Mouse (Mus musculus) limb, embryonic 13.5 days (tissue): ENCODE measurements around the gene Hspa8. TPM values are rescaled to one million over a fixed set of nuclear protein-coding genes. Genes with fewer than 3 reads are reported as not detected.
"Not testable (repeated sequence)": the region's sequence is repeated elsewhere in the genome, so short reads cannot be mapped to it uniquely, and the experiment has no call there.

ENCODE experiments used
- ATAC-seq: fragments of 200-750 bp; cut with Nextera tagmentation; 2 replicates; pipeline ENCODE4 v1.8.0; 2017; ENCODE audit warnings: low read depth, moderate number of reproducible peaks, moderate TSS enrichment; ENCODE audit not compliant: low FRiP score
- H3K27ac ChIP-seq: fragments of 300-500 bp; sonication (generic); 2 replicates; pipeline ENCODE4 v1.5.1; 2015; ENCODE audit warnings: inconsistent platforms, mild to moderate bottlenecking, moderate library complexity
- H3K27me3 ChIP-seq: fragments of 300-500 bp; sonication (generic); 2 replicates; pipeline ENCODE4 v1.6.1; 2015; ENCODE audit warnings: mild to moderate bottlenecking, inconsistent platforms
- H3K36me3 ChIP-seq: fragments of 300-500 bp; sonication (generic); 2 replicates; pipeline ENCODE4 v1.6.1; 2015; ENCODE audit warnings: inconsistent platforms, mild to moderate bottlenecking, moderate library complexity
- H3K4me1 ChIP-seq: fragments of 300-500 bp; sonication (generic); 2 replicates; pipeline ENCODE4 v1.6.1; 2015; ENCODE audit warnings: inconsistent platforms
- H3K4me2 ChIP-seq: fragments of 300-500 bp; sonication (generic); replicated peaks from 2 replicates; pipeline ENCODE4 v1.6.1; 2015; ENCODE audit warnings: inconsistent platforms, mild to moderate bottlenecking, moderate library complexity
- H3K4me3 ChIP-seq: fragments of 300-500 bp; sonication (generic); 2 replicates; pipeline ENCODE4 v1.5.1; 2015; ENCODE audit warnings: moderate library complexity, mild to moderate bottlenecking, inconsistent platforms
- H3K9ac ChIP-seq: fragments of 300-500 bp; sonication (generic); 2 replicates; pipeline ENCODE4 v1.6.1; 2015; ENCODE audit warnings: mild to moderate bottlenecking, inconsistent platforms
- H3K9me3 ChIP-seq: fragments of 300-500 bp; sonication (generic); 2 replicates; pipeline ENCODE4 v1.6.1; 2016; ENCODE audit warnings: inconsistent platforms
- WGBS: fragments of 180-500 bp; shearing (Covaris S2); methylation state at CpG from one replicate; pipeline ENCODE4 v1.1.7; 2015; 5-methylcytosine and 5-hydroxymethylcytosine counted together
- polyA plus RNA-seq: library from polyadenylated mRNA; unstranded; fragments of >200 nt; fragmentation: Nextera tagmentation; extraction: Ambion mirVana; gene quantifications from 2 replicates; pipeline ENCODE4 v1.2.1, GENCODE M21; 2015

The Hspa8 gene
- polyA plus RNA-seq, 1 experiment from 2014 or later, result 2,567 TPM

DNA sequence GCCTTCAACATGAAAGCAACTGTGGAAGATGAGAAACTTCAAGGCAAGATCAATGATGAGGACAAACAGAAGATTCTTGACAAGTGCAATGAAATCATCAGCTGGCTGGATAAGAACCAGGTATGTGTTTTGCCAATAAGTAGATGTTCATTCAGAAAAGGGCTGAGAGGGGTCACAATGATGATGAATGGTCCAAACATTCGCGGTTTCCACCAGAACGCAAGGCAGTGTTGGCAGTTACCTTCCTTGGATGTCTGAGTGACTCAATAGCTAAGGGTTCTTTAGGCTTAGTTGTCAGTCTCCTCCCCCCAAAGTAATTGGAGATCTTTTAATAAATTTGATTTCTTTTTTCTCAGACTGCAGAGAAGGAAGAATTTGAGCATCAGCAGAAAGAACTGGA lies 3.8 kb downstream of the Hspa8 start:
- H3K4me3 ChIP-seq, H3K27me3 ChIP-seq, H3K9me3 ChIP-seq, H3K9ac ChIP-seq, H3K27ac ChIP-seq, ATAC-seq: not testable (repeated sequence)
- Histone ChIP-seq H3K4me2 (peak overlapping the region; percentile 57), H3K4me1 (peaks cover 45% of the 10 kb centered on the region), H3K36me3 (peaks cover 35% of the 10 kb centered on the region)
- WGBS, result 60% methylated on average over 3 of the region's 3 CpGs

DNA sequence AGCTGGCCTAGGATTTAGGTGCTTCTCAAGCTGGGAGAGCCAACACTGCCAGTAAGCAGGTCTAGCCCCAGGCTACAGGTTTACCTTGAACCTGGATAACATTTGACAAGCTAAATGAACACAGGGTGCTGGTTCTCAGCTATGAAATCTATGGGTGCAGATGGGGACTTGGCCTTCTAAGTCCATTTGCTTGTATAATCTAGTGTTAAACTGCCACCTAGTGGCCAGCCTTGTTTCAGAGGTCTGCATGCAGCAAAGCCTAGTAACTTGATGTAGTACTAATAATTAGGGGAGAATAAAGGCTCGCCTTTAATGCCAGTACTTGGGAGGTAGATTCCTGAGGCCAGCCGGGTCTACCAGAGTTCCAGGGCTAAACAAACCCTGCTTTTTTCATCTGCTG lies 4.5 kb downstream of the Hspa8 start:
- Histone ChIP-seq H3K27me3 (no peaks in the 10 kb centered on the region), H3K4me3 (no peak overlapping the region), H3K4me1 (peaks cover 45% of the 10 kb centered on the region), H3K9ac (no peak overlapping the region), H3K36me3 (peaks cover 39% of the 10 kb centered on the region), H3K4me2 (peak overlapping the region; percentile 57), H3K9me3 (no peaks in the 10 kb centered on the region), H3K27ac (no peak overlapping the region)
- WGBS, result 22% methylated on average over 2 of the region's 2 CpGs
- no peak for ATAC-seq

DNA sequence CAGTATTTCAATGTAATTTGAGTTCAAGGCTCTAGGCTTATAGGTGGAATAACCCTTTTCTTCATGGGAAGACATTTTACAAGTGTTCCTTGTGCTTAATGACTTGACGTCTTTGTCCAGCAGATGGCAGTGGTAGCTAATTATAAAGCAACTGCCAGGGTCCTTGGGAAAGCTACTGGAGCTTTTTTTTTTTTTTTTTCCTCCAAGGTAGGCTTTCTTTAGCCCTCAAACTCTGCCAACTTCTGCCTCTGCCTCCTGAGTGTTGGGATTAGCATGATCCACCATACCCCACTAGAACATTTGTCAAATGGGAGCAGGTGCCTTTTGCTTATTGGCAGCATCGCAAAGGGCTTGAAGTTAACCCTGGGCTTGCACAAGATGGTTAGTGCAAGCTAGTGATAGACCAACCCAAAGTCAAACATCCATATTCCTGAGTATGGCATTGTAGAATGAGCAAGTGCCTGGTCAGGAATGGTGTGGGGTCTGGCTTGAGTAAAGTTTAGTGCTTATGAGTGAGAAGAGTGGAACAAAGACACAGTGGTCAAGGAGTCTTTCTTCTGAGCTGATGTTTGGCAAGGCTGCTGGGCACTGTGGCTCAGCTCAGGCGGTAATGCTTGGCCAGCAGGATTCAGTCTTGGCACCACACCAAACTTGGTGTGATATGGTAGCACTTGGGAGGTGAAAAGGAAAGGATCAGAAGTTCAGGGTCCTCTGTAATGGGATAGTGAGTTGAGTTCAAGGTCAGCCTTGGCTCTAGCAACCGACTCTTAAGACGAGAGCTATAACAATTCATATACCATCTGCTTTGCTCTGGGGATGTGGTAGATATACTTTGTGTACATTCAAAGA lies 5.9 kb downstream of the Hspa8 start:
- no peaks in the 10 kb centered on the region for H3K9me3 ChIP-seq
- ATAC-seq, result peak; percentile 33; the same call in 1 of the 2 replicates
- H3K4me1 ChIP-seq, result peaks cover 45% of the 10 kb centered on the region
- peak overlapping the region; percentile 63; the same call in 1 of the 2 replicates for H3K27ac ChIP-seq
- H3K27me3 ChIP-seq, result no peaks in the 10 kb centered on the region
- no peak overlapping the region for H3K4me3 ChIP-seq
- 0 out of 2 replicates have a peak overlapping the region, but pooled peaks have one; percentile 4 for H3K4me2 ChIP-seq
- 30% methylated on average over 5 of the region's 5 CpGs for WGBS
- no peak overlapping the region for H3K9ac ChIP-seq
- peaks cover 42% of the 10 kb centered on the region for H3K36me3 ChIP-seq

DNA sequence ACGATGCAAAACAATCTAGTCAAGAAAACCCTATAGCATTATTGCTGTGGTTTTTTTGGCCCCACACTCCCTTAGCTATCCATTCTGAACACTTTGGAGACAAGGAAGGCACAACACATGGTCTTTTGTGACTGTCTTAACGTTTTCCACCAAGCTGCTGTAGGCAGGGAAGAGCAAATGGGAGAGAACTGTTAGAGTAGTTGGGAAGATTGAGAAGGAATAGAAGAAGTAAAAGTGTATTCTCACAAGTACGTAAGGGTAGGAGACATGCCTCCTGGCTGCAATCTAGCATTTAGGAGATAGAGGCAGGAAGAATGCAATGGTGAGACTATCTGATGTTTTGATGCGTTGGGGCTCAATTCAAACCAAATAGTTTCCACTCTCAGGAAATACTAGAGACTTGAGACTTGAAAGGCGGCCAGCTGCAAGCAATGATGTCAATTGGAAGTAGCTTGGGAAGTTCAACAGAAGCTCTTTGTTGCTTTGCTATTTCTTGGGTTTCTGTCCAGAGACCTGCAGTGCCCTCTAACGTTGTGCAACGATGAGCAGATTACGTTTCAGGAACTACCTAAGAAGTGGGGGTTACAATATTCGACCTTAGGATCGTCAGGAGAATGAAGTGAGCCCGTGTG lies 6.6 kb downstream of the Hspa8 start:
- Histone ChIP-seq H3K27me3 (no peaks in the 10 kb centered on the region), H3K4me1 (peaks cover 45% of the 10 kb centered on the region), H3K36me3 (peaks cover 42% of the 10 kb centered on the region), H3K4me3 (no peak overlapping the region), H3K9me3 (no peaks in the 10 kb centered on the region), H3K27ac (peak overlapping the region; percentile 63; the same call in 1 of the 2 replicates), H3K9ac (no peak overlapping the region), H3K4me2 (no peak overlapping the region)
- ATAC-seq, result no peak
- 23% methylated on average over 11 of the region's 11 CpGs for WGBS

- no peak for ATAC-seq
- Histone ChIP-seq H3K36me3 (peaks cover 45% of the 10 kb centered on the region), H3K4me2 (no peak overlapping the region), H3K9me3 (no peaks in the 10 kb centered on the region), H3K27ac (peak overlapping the region; percentile 63; the same call in 1 of the 2 replicates), H3K9ac (no peak overlapping the region), H3K27me3 (no peaks in the 10 kb centered on the region), H3K4me1 (peaks cover 41% of the 10 kb centered on the region), H3K4me3 (no peak overlapping the region)
- 41% methylated on average over 16 of the region's 16 CpGs for WGBS
These were observed 7.5 kb downstream of the Hspa8 start for GRCm38 (mm10) chr9:40808061-40808906.

DNA sequence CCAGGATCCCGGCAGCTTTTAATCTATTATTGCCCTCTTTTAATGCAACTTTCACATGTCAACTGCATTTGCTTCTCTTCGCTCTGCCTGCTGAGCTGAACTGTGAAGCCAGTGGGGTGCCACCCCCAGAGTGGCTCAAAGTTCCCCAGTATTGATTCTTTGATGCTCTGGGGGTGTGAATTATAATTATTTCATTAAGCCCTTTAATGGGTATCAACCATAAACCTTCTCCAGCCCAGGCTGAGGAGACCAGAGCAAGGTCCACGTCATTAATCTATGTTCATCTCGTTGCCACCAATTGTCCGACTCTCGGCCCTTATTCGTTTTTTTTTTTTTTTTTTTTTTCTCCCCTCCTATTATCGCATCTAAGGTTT lies 8.1 kb downstream of the Hspa8 start:
- no peak overlapping the region for H3K9ac ChIP-seq
- H3K4me1 ChIP-seq, result peaks cover 35% of the 10 kb centered on the region
- peaks cover 40% of the 10 kb centered on the region for H3K36me3 ChIP-seq
- no peak overlapping the region for H3K4me3 ChIP-seq
- H3K27me3 ChIP-seq, result no peaks in the 10 kb centered on the region
- H3K27ac ChIP-seq, result no peak overlapping the region
- 50% methylated on average over 8 of the region's 8 CpGs for WGBS
- H3K9me3 ChIP-seq, result no peaks in the 10 kb centered on the region
- ATAC-seq, result no peak
- no peak overlapping the region for H3K4me2 ChIP-seq

DNA sequence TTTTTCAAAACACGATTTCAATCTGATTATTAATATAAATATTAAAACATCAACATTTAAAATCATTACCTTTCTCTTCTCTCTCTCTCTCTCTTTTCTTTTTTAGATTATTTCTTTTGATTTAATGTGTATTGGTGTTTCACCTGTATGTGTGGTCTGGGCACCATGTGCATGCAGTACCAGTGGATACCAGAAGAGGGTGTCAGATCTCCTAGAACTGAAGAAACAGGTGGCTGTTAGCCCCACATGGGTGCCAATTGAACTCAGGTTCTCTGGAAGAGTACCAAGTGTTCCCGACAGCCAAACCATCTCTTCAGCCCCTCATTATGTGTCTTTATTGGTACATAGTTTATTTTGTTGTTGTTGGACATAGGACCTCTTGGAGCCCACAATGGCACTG lies 11.1 kb downstream of the Hspa8 start:
- H3K27ac ChIP-seq, result no peak overlapping the region
- H3K4me2 ChIP-seq, result no peak overlapping the region
- no peak overlapping the region for H3K9ac ChIP-seq
- H3K9me3 ChIP-seq, result no peaks in the 10 kb centered on the region
- 46% methylated on average over 2 of the region's 2 CpGs for WGBS
- H3K36me3 ChIP-seq, result peaks cover 12% of the 10 kb centered on the region
- no peak for ATAC-seq
- H3K4me3 ChIP-seq, result no peak overlapping the region
- no peaks in the 10 kb centered on the region for H3K27me3 ChIP-seq
- peaks cover 12% of the 10 kb centered on the region for H3K4me1 ChIP-seq

GRCm38 (mm10) chr9:40814060-40814459 lies 13.3 kb downstream of the Hspa8 start:
- ATAC-seq, result no peak
- WGBS, result 88% methylated on average over 7 of the region's 7 CpGs
- H3K4me2 ChIP-seq, result no peak overlapping the region

DNA sequence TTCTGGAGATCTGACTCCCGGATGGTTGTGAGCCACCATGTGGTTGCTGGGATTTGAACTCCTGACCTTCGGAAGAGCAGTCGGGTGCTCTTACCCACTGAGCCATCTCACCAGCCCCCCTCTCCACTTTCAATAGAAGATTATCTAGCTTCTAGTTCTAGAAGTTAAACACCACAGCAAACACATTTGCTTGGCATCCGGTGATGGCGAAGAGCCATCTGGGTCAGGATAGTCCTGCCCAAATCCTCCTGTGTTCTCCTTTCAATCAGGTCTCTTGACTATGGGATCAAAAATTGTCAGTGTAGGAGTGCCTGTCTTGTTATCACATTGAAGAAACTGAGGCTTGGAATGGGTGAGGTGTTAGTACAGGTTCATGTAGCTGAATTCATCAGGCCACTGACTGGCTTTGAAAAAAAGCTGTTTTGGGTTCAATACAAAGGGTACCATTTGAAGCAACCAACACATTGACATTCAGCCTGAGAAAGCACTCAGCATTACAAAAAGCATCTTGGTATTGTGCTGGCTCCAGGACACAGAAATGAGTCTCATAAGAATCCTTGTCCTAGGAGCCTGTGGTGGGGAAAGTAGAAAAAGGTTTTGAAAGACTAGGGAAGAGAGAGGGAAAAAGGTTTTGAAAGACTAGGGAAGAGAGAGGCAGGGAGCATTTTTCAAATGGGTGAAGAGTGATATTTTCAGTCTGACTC lies 16.7 kb downstream of the Hspa8 start:
- no peak overlapping the region for H3K4me2 ChIP-seq
- no peak overlapping the region for H3K27ac ChIP-seq
- no peaks in the 10 kb centered on the region for H3K9me3 ChIP-seq
- 90% methylated on average over 5 of the region's 5 CpGs for WGBS
- 0 out of 2 replicates have a peak, but pooled peaks cover 3% of the 10 kb centered on the region for H3K36me3 ChIP-seq
- no peak overlapping the region for H3K9ac ChIP-seq
- H3K4me3 ChIP-seq, result no peak overlapping the region
- no peaks in the 10 kb centered on the region for H3K27me3 ChIP-seq
- no peak for ATAC-seq
- no peaks in the 10 kb centered on the region for H3K4me1 ChIP-seq

More at GRCm38 (mm10) chr9:40814060-40814459, 13.3 kb downstream of the Hspa8 start:
- H3K9me3 ChIP-seq, result no peaks in the 10 kb centered on the region
- H3K4me3 ChIP-seq, result no peak overlapping the region
- H3K27ac ChIP-seq, result no peak overlapping the region
- no peaks in the 10 kb centered on the region for H3K4me1 ChIP-seq
- peaks cover 11% of the 10 kb centered on the region; the same call in 1 of the 2 replicates for H3K36me3 ChIP-seq
- H3K9ac ChIP-seq, result no peak overlapping the region
- no peaks in the 10 kb centered on the region for H3K27me3 ChIP-seq

DNA sequence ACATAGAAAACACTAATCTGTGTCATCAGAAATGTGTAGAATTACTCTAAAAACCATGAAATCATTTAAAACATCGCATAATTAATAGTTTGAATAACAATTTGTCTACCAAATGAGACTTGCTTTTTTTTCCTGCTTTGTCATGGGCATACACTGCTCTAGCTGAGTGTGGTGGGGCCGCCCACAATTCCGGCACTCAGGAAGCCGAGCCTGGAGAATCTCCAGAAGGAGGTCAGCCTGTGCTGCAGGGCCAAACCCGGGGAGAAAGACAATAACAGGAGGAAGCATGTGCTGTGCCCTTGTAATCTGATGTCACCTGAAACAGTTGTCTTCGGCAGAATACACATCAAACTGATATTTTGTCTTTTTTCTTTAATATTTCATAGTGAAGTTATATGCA lies 24.8 kb downstream of the Hspa8 start:
- Histone ChIP-seq H3K4me3 (no peak overlapping the region), H3K27ac (no peak overlapping the region), H3K9ac (no peak overlapping the region), H3K9me3 (no peaks in the 10 kb centered on the region), H3K36me3 (no peaks in the 10 kb centered on the region), H3K4me1 (no peaks in the 10 kb centered on the region; the same call in 1 of the 2 replicates), H3K4me2 (no peak overlapping the region), H3K27me3 (0 out of 2 replicates have a peak, but pooled peaks cover 2% of the 10 kb centered on the region)
- 50% methylated on average over 6 of the region's 6 CpGs for WGBS
- no peak for ATAC-seq

GRCm38 (mm10) chr9:40827366-40827765 lies 26.6 kb downstream of the Hspa8 start:
- no peak for ATAC-seq
- 41% methylated on average over 4 of the region's 4 CpGs for WGBS
- Histone ChIP-seq H3K9me3 (no peaks in the 10 kb centered on the region), H3K27ac (no peak overlapping the region), H3K4me1 (no peaks in the 10 kb centered on the region; the same call in 1 of the 2 replicates), H3K36me3 (no peaks in the 10 kb centered on the region), H3K4me3 (no peak overlapping the region), H3K27me3 (0 out of 2 replicates have a peak, but pooled peaks cover 2% of the 10 kb centered on the region), H3K4me2 (no peak overlapping the region), H3K9ac (no peak overlapping the region)
